Mouse (Mus musculus): ENCODE measurements at regions not wholly inside any gene's neighbourhood (a gene's known extent, or its start where the extent isn't known, plus 50 kb on each side); places are given as distances from the start of the nearest gene placed in this dataset.

DNA sequence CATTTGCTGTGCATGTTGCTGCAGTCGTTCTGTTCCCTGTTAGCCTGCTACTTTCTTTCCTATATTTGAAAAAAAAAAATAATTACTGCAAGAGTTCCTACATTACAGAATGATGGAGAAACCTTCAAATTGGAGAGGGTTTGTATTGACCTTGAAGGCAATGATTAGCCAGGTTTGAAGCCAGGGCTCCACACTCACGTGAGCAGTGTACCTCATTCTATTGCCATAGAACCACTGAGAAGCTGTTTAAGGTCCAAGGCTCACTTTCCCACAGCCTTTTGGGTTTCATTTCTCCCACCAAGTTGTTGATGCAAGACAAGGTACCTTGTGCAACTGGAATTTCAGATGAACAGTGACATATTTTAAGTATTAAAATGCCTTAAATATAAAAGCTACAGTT, 1095.2 kb downstream of the Car8 start:
- Histone ChIP-seq H3K4me3 (replicated peaks; ENCODE audit: control insufficient read depth, low read depth, low read length) (no peak overlapping the region), H3K27ac (ENCODE audit: control insufficient read depth, insufficient read depth, low read depth, low read length, poor library complexity) (no peak overlapping the region), H3K4me1 (ENCODE audit: control insufficient read depth, insufficient read depth, low read length) (no peaks in the 10 kb centered on the region)
- 57% methylated on average over 2 of the region's 2 CpGs for WGBS
- TF ChIP-seq POLR2A (IDR thresholded peaks at IDR 0.05; ENCODE audit: borderline replicate concordance, control insufficient read depth, low read depth, low read length): no peak
- TF ChIP-seq CTCF (IDR thresholded peaks at IDR 0.05; ENCODE audit: control insufficient read depth, insufficient read depth, low read length): no peak

DNA sequence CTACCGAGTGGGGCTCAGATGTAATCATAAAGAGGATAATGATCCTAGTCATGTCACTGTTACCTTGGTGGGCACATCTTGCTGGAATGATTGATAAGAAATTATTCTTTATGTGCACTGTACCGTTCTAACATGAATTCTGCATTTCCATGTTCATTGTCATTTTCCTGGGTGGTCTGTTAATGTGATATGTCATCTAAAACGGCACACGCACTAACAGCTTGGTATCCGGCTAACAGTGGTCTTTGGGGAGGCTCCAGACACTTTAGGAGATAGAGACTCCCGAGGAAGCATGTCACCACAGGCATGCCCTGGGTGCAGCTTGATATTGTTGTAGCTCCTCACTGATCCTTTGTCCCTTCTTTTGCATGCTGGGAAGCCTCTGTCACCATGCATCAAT, 1096.1 kb downstream of the Car8 start:
- TF ChIP-seq POLR2A (IDR thresholded peaks at IDR 0.05; ENCODE audit: borderline replicate concordance, control insufficient read depth, low read depth, low read length): no peak
- no peak for TF ChIP-seq CTCF (IDR thresholded peaks at IDR 0.05; ENCODE audit: control insufficient read depth, insufficient read depth, low read length)
- H3K4me3 ChIP-seq (replicated peaks; ENCODE audit: control insufficient read depth, low read depth, low read length): no peak overlapping the region
- no peaks in the 10 kb centered on the region for H3K4me1 ChIP-seq (ENCODE audit: control insufficient read depth, insufficient read depth, low read length)
- H3K27ac ChIP-seq (ENCODE audit: control insufficient read depth, insufficient read depth, low read depth, low read length, poor library complexity): no peak overlapping the region
- 83% methylated on average over 6 of the region's 6 CpGs for WGBS

DNA sequence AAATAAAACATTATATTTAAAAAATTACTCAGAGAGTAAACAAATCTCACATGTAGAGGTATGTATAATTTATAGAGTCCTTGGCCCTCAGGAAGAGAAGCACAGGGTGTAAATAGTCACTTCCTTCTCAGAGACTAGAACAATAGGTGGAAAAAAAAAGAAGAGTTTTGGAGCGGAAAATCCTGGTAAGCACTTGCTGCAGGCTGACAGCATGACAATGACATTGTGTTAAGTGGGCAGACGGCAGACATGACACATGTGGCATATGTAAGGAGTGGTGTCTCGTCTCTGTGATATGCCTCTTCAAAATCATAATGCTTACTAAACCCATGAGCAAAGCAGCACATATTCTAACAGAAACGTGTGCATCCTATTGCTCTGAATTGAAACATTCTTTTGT, 1126.7 kb downstream of the Car8 start:
- no peak for TF ChIP-seq CTCF (IDR thresholded peaks at IDR 0.05; ENCODE audit: control insufficient read depth, insufficient read depth, low read length)
- no peak for TF ChIP-seq POLR2A (IDR thresholded peaks at IDR 0.05; ENCODE audit: borderline replicate concordance, control insufficient read depth, low read depth, low read length)
- H3K4me1 ChIP-seq (ENCODE audit: control insufficient read depth, insufficient read depth, low read length): no peaks in the 10 kb centered on the region
- no peak overlapping the region for H3K27ac ChIP-seq (ENCODE audit: control insufficient read depth, insufficient read depth, low read depth, low read length, poor library complexity)
- 64% methylated on average over 4 of the region's 4 CpGs for WGBS
- no peak overlapping the region for H3K4me3 ChIP-seq (replicated peaks; ENCODE audit: control insufficient read depth, low read depth, low read length)

DNA sequence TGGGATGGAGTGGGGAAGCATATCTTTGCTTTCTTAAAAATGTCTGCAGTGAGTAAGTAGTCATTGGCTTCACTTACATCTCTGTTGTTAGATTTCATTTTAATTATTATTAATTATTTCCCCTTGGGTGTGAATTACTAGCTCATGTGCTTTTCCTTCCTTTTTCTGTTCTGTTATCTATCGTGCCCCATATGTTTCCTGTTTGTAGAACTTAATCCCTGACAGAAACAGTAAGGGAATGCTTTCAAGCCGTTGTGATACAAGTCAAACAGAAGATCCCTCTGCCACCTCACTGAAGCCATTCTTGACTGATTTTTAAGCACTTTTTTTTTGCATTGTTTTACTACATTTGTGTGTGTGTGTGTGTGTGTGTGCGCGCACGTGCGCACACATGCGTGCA, 1145.9 kb downstream of the Car8 start:
- TF ChIP-seq CTCF (IDR thresholded peaks at IDR 0.05; ENCODE audit: control insufficient read depth, insufficient read depth, low read length) (no peak), POLR2A (IDR thresholded peaks at IDR 0.05; ENCODE audit: borderline replicate concordance, control insufficient read depth, low read depth, low read length) (no peak)
- Histone ChIP-seq H3K4me1 (ENCODE audit: control insufficient read depth, insufficient read depth, low read length) (no peaks in the 10 kb centered on the region), H3K4me3 (replicated peaks; ENCODE audit: control insufficient read depth, low read depth, low read length) (no peak overlapping the region), H3K27ac (ENCODE audit: control insufficient read depth, insufficient read depth, low read depth, low read length, poor library complexity) (no peak overlapping the region)
- 61% methylated on average over 7 of the region's 7 CpGs for WGBS

DNA sequence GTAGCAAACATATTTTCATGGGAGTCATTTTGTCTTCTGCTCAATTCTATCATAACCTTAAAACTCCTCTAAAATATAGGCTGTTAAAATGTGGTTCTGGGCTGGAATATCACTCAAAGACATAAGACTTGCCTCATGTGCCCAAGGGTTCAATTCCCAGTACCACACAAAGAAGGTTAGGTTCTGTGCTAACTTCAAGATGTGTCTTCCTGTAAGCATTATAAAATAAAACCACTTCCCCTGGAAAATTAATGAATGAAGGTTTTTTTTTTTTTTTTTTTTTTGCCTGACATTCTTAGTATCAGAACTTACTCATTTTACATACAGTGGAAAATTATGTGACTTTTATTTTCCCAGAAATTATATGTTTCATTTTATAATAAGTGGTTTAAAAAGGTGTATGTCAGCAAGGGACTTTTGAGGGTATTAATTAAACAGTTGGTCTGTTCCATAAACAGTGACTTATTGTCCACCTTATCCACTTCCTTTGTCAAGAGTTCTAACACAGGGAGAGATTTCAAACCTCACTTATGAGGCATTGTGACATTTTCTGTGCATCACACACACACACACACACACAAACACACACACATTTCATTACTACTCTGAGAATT, 1147.5 kb downstream of the Car8 start:
- no peaks in the 10 kb centered on the region for H3K4me1 ChIP-seq (ENCODE audit: control insufficient read depth, insufficient read depth, low read length)
- no peak overlapping the region for H3K4me3 ChIP-seq (replicated peaks; ENCODE audit: control insufficient read depth, low read depth, low read length)
- TF ChIP-seq POLR2A (IDR thresholded peaks at IDR 0.05; ENCODE audit: borderline replicate concordance, control insufficient read depth, low read depth, low read length) (no peak), CTCF (IDR thresholded peaks at IDR 0.05; ENCODE audit: control insufficient read depth, insufficient read depth, low read length) (no peak)

More for the DNA sequence above, 1147.5 kb downstream of the Car8 start:
- no peak overlapping the region for H3K27ac ChIP-seq (ENCODE audit: control insufficient read depth, insufficient read depth, low read depth, low read length, poor library complexity)

Data from bone marrow, adult 2 months (tissue).